Mouse (Mus musculus) MEL (cell line): ENCODE data around the gene Slc44a1. TPM values are rescaled to one million over a fixed set of nuclear protein-coding genes. Genes with fewer than 3 reads are reported as not detected.

Source experiments
- DNase-seq: peaks from one replicate; pipeline ENCODE4 v3.0.0; 2011; ENCODE audit warnings: low read depth, low spot score
- H3K27ac ChIP-seq: 2 replicates; pipeline ENCODE4 v1.5.1; 2012; ENCODE audit warnings: low read depth, mild to moderate bottlenecking, control low read depth, low read length, moderate library complexity; ENCODE audit not compliant: control insufficient read depth
- H3K27me3 ChIP-seq, 2 experiments: fragments of 150-350 bp in 1 of 2; sonication (generic) in 1 of 2; 2 replicates each; pipeline ENCODE4 v1.6.1; 2012; ENCODE audit warnings: low read length in 2 of 2, mild to moderate bottlenecking in 2 of 2, improper control_type of control experiment in 1 of 2, moderate library complexity in 1 of 2; ENCODE audit not compliant: insufficient read depth in 2 of 2, control insufficient read depth in 1 of 2
- H3K36me3 ChIP-seq, 2 experiments: 2 replicates each; pipeline ENCODE4 v1.6.1; 2012 to 2014; ENCODE audit warnings: low read length in 2 of 2, improper control_type of control experiment in 1 of 2, inconsistent platforms in 1 of 2, mild to moderate bottlenecking in 1 of 2; ENCODE audit not compliant: insufficient read depth in 2 of 2, control insufficient read depth in 1 of 2
- H3K4me1 ChIP-seq, 2 experiments: fragments of 150-350 bp in 1 of 2; sonication (generic) in 1 of 2; 2 replicates each; pipeline ENCODE4 v1.6.1; 2012; ENCODE audit warnings: low read length in 2 of 2, improper control_type of control experiment in 1 of 2, mild to moderate bottlenecking in 1 of 2; ENCODE audit not compliant: insufficient read depth in 2 of 2, control insufficient read depth in 1 of 2
- H3K4me3 ChIP-seq, 2 experiments: fragments of 150-350 bp in 1 of 2; sonication (generic) in 1 of 2; 2 replicates each; pipeline ENCODE4 v1.5.1; 2012; ENCODE audit warnings: low read depth in 2 of 2, low read length in 2 of 2, mild to moderate bottlenecking in 2 of 2, moderate library complexity in 2 of 2, control low read depth in 1 of 2, improper control_type of control experiment in 1 of 2; ENCODE audit not compliant: control insufficient read depth in 1 of 2, insufficient read depth in 1 of 2
- H3K79me2 ChIP-seq: 2 replicates; pipeline ENCODE4 v1.6.1; 2012; ENCODE audit warnings: mild to moderate bottlenecking, low read length, moderate library complexity; ENCODE audit not compliant: control insufficient read depth, poor library complexity, insufficient read depth
- H3K9ac ChIP-seq: 2 replicates; pipeline ENCODE4 v1.6.1; 2012; ENCODE audit warnings: low read depth, mild to moderate bottlenecking, control low read depth, low read length, moderate library complexity; ENCODE audit not compliant: control insufficient read depth, poor library complexity, severe bottlenecking
- H3K9me3 ChIP-seq: fragments of 150-350 bp; sonication (generic); replicated peaks from 2 replicates; pipeline ENCODE4 v1.6.1; 2012; ENCODE audit warnings: mild to moderate bottlenecking, low read length, improper control_type of control experiment, moderate library complexity; ENCODE audit not compliant: insufficient read depth
- BHLHE40 ChIP-seq: IDR thresholded peaks from 2 replicates; pipeline ENCODE4 v1.6.1; 2012; ENCODE audit warnings: low read depth, mild to moderate bottlenecking, inconsistent platforms, low read length, improper control_type of control experiment, borderline replicate concordance
- CHD1 ChIP-seq: IDR thresholded peaks from 2 replicates; pipeline ENCODE4 v1.6.1; 2012; ENCODE audit warnings: low read depth, mild to moderate bottlenecking, inconsistent platforms, low read length, improper control_type of control experiment
- CHD2 ChIP-seq: IDR thresholded peaks from 2 replicates; pipeline ENCODE4 v1.6.1; 2011; ENCODE audit warnings: low read length, improper control_type of control experiment
- CTCF ChIP-seq, 3 experiments: IDR thresholded peaks in 2 of 3; conservative IDR thresholded peaks in 1 of 3; 2 replicates each; pipeline ENCODE4 v1.5.1; 2011 to 2012; ENCODE audit warnings: low read length in 3 of 3, low read depth in 2 of 3, mild to moderate bottlenecking in 2 of 3, improper control_type of control experiment in 1 of 3, inconsistent platforms in 1 of 3, mixed read lengths in 1 of 3, moderate library complexity in 1 of 3; ENCODE audit not compliant: control insufficient read depth in 1 of 3, insufficient read depth in 1 of 3, poor library complexity in 1 of 3, severe bottlenecking in 1 of 3
- EP300 ChIP-seq, 2 experiments: IDR thresholded peaks; 2 replicates each; pipeline ENCODE4 v1.6.1; 2011; ENCODE audit warnings: improper control_type of control experiment in 2 of 2, low read length in 2 of 2, low read depth in 1 of 2, mild to moderate bottlenecking in 1 of 2
- ETS1 ChIP-seq: IDR thresholded peaks from 2 replicates; pipeline ENCODE4 v1.6.1; 2012; ENCODE audit warnings: low read depth, mild to moderate bottlenecking, inconsistent platforms, low read length, improper control_type of control experiment, moderate library complexity
- GABPA ChIP-seq: IDR thresholded peaks from 2 replicates; pipeline ENCODE4 v1.6.1; 2012; ENCODE audit warnings: low read depth, mild to moderate bottlenecking, inconsistent platforms, low read length, improper control_type of control experiment, moderate library complexity
- GATA1 ChIP-seq: IDR thresholded peaks from 2 replicates; pipeline ENCODE4 v1.6.1; 2011; ENCODE audit warnings: low read depth, low read length, improper control_type of control experiment
- MYB ChIP-seq: IDR thresholded peaks from 2 replicates; pipeline ENCODE4 v1.6.1; 2011; ENCODE audit warnings: mild to moderate bottlenecking, low read depth, low read length, improper control_type of control experiment
- NRF1 ChIP-seq: IDR thresholded peaks from 2 replicates; pipeline ENCODE4 v1.6.1; 2014; ENCODE audit warnings: low read depth, mild to moderate bottlenecking, inconsistent platforms, low read length, improper control_type of control experiment, moderate library complexity; ENCODE audit not compliant: poor library complexity, insufficient read depth, severe bottlenecking
- POLR2A ChIP-seq, 2 experiments: IDR thresholded peaks; 2 replicates each; pipeline ENCODE4 v1.6.1; 2011 to 2012; ENCODE audit warnings: low read length in 2 of 2, mild to moderate bottlenecking in 2 of 2, control low read depth in 1 of 2, improper control_type of control experiment in 1 of 2, low read depth in 1 of 2, moderate library complexity in 1 of 2; ENCODE audit not compliant: control insufficient read depth in 1 of 2, insufficient read depth in 1 of 2, poor library complexity in 1 of 2
- POLR2AphosphoS2 ChIP-seq: IDR thresholded peaks from 2 replicates; pipeline ENCODE4 v1.6.1; 2011; ENCODE audit warnings: low read length, improper control_type of control experiment
- RAD21 ChIP-seq: IDR thresholded peaks from 2 replicates; pipeline ENCODE4 v1.6.1; 2011; ENCODE audit warnings: mild to moderate bottlenecking, low read depth, low read length, improper control_type of control experiment
- RCOR1 ChIP-seq: IDR thresholded peaks from 2 replicates; pipeline ENCODE4 v1.6.1; 2012; ENCODE audit warnings: low read depth, mild to moderate bottlenecking, inconsistent platforms, low read length, improper control_type of control experiment
- SIN3A ChIP-seq: IDR thresholded peaks from 2 replicates; pipeline ENCODE4 v1.6.1; 2012; ENCODE audit warnings: low read length, improper control_type of control experiment, inconsistent platforms
- SMC3 ChIP-seq: IDR thresholded peaks from 2 replicates; pipeline ENCODE4 v1.6.1; 2011; ENCODE audit warnings: low read depth, low read length, improper control_type of control experiment
- TAL1 ChIP-seq: IDR thresholded peaks from 2 replicates; pipeline ENCODE4 v1.6.1; 2012; ENCODE audit warnings: mild to moderate bottlenecking, inconsistent platforms, low read length, moderate library complexity, mixed read lengths
- TBP ChIP-seq: IDR thresholded peaks from 2 replicates; pipeline ENCODE4 v1.8.0; 2011; ENCODE audit warnings: low read depth, low read length, improper control_type of control experiment
- TCF12 ChIP-seq: IDR thresholded peaks from 2 replicates; pipeline ENCODE4 v1.6.1; 2014; ENCODE audit warnings: low read depth, mild to moderate bottlenecking, inconsistent platforms, low read length, improper control_type of control experiment, moderate library complexity
- USF2 ChIP-seq, 2 experiments: IDR thresholded peaks; 2 replicates each; pipeline ENCODE4 v1.6.1; 2011 to 2012; ENCODE audit warnings: improper control_type of control experiment in 2 of 2, low read length in 2 of 2, borderline replicate concordance in 1 of 2, inconsistent platforms in 1 of 2, low read depth in 1 of 2, mild to moderate bottlenecking in 1 of 2; ENCODE audit not compliant: insufficient read depth in 1 of 2
- ZC3H11A ChIP-seq: IDR thresholded peaks from 2 replicates; pipeline ENCODE4 v1.6.1; 2012; ENCODE audit warnings: low read depth, mild to moderate bottlenecking, inconsistent platforms, low read length, improper control_type of control experiment
- ZKSCAN1 ChIP-seq: IDR thresholded peaks from 2 replicates; pipeline ENCODE4 v1.6.1; 2012; ENCODE audit warnings: low read depth, mild to moderate bottlenecking, inconsistent platforms, low read length, improper control_type of control experiment, moderate library complexity
- ZNF384 ChIP-seq: IDR thresholded peaks from 2 replicates; pipeline ENCODE4 v1.6.1; 2012; ENCODE audit warnings: low read depth, mild to moderate bottlenecking, inconsistent platforms, low read length, improper control_type of control experiment
- polyA plus RNA-seq, 2 experiments: library from polyadenylated mRNA; stranded (reverse) in 1 of 2; unstranded in 1 of 2; fragments of >175 nt in 1 of 2; fragments of >200 nt in 1 of 2; gene quantifications; 2 replicates each; pipeline versions ENCODE4 v1.2.1 to v1.2.4; 2012; ENCODE audit warnings: low replicate concordance in 2 of 2, low read depth in 1 of 2; ENCODE audit not compliant: insufficient read length in 2 of 2, insufficient read depth in 1 of 2, missing spikeins in 1 of 2
- total RNA-seq: library from RNA; depleted of rRNA; stranded (reverse); fragments of 300-350 nt; gene quantifications from 2 replicates; pipeline ENCODE4 v1.2.3, GENCODE M21; 2012

The Slc44a1 gene
- total and polyA plus RNA-seq, 3 experiments: 9.6 to 10.6 TPM; not detected in 1

DNA sequence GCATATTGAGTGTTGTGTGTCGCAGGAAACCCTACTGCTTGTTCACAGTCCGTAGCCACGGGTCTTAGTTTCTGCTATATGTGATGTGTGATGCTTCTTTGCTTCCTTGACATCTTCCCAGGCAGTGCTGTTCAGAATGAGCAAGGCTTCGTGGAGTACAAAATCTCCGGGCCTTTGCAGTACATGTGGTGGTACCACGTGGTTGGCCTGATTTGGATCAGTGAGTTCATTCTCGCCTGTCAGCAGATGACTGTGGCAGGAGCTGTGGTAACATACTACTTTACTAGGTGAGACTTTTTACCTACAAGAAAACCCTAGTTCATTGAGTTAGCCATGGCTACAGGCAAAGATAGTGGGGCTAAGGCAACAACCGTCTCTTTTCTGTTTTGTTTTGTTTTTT is 103.2 kb downstream of the Slc44a1 start:
- DNase-seq: no peak
- Histone ChIP-seq H3K36me3 (no peaks in the 10 kb centered on the region; a peak in 1 of 4 replicates), H3K4me3 (no peak overlapping the region), H3K27me3 (no peaks in the 10 kb centered on the region), H3K9me3 (no peaks in the 10 kb centered on the region), H3K4me1 (no peaks in the 10 kb centered on the region), H3K9ac (no peak overlapping the region), H3K79me2 (no peaks in the 10 kb centered on the region), H3K27ac (no peak overlapping the region)
- TF ChIP-seq BHLHE40 (no peak), ZC3H11A (no peak), POLR2A (IDR thresholded peaks at IDR 0.05; ENCODE audit: control insufficient read depth in 1 of 2, insufficient read depth in 1 of 2, low read depth in 1 of 2, low read length in 2 of 2, poor library complexity in 1 of 2) (no peak), NRF1 (no peak)

DNA sequence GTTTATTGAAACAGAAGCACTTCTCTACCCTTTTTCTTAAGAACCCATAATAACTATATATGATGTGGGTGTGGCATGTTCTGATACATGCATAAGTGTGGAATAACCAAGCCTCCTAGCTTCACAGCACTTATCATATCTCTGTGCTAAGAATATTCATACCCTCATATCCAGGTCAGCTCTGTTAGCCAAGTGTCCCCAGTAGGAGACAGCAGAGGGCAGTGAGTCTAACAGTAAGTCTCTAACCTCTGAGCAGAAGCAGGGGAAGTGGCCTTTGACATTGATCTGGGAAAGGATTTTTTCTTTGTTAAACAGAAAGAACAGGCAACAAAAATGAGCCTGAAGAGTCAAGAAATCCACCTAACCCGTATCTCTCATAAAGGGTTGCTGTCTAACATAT is 104.7 kb downstream of the Slc44a1 start:
- H3K36me3 ChIP-seq: no peaks in the 10 kb centered on the region; a peak in 1 of 4 replicates
- no peak for TF ChIP-seq ZNF384
- no peak for TF ChIP-seq TBP
- no peak for TF ChIP-seq MYB
- no peak for TF ChIP-seq SMC3
- TF ChIP-seq POLR2AphosphoS2: no peak
- no peak for TF ChIP-seq CHD2
- TF ChIP-seq SIN3A: no peak
- TF ChIP-seq GABPA: no peak
- no peak for TF ChIP-seq NRF1
- no peak for TF ChIP-seq RCOR1
- no peak for TF ChIP-seq EP300 (IDR thresholded peaks at IDR 0.05; ENCODE audit: low read depth in 1 of 2, low read length in 2 of 2)
- no peak for TF ChIP-seq ZKSCAN1
- no peaks in the 10 kb centered on the region for H3K9me3 ChIP-seq
- H3K27ac ChIP-seq: no peak overlapping the region
- no peaks in the 10 kb centered on the region for H3K4me1 ChIP-seq
- DNase-seq: no peak
- no peaks in the 10 kb centered on the region for H3K27me3 ChIP-seq
- H3K4me3 ChIP-seq: no peak overlapping the region
- H3K9ac ChIP-seq: no peak overlapping the region
- H3K79me2 ChIP-seq: no peaks in the 10 kb centered on the region

DNA sequence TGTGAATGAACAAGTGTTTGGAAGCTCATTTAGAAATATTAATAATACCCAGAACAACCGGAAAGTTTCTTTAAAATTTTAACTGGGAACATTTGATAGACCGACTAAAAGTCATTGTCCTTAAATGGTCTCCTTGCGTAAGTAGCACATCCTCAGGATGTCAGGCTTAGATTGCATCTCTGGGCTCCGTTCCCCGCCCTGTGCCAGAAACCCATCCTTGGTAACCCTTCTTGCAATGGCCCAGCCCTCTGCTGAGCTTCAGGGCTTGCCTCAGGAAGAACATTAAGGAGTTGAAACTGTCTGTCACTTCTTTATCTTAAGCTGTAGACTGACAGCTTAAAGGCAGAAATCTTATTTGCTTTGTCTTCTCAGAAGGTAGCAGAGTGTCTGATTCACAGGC is 107.2 kb downstream of the Slc44a1 start:
- no peaks in the 10 kb centered on the region for H3K9me3 ChIP-seq
- no peaks in the 10 kb centered on the region; a peak in 1 of 4 replicates for H3K36me3 ChIP-seq
- H3K4me1 ChIP-seq: no peaks in the 10 kb centered on the region
- no peak overlapping the region for H3K4me3 ChIP-seq
- no peak overlapping the region for H3K27ac ChIP-seq
- no peak for DNase-seq
- no peaks in the 10 kb centered on the region for H3K27me3 ChIP-seq
- H3K79me2 ChIP-seq: no peaks in the 10 kb centered on the region
- TF ChIP-seq CTCF (IDR thresholded peaks at IDR 0.05 in 2 of 3, conservative IDR thresholded peaks at IDR 0.05 in 1 of 3; ENCODE audit: control insufficient read depth in 1 of 3, insufficient read depth in 1 of 3, low read depth in 2 of 3, low read length in 3 of 3, poor library complexity in 1 of 3, severe bottlenecking in 1 of 3): no peak
- no peak for TF ChIP-seq USF2 (IDR thresholded peaks at IDR 0.05; ENCODE audit: borderline replicate concordance in 1 of 2, insufficient read depth in 1 of 2, low read depth in 1 of 2, low read length in 2 of 2)
- TF ChIP-seq TCF12: no peak
- TF ChIP-seq GATA1: no peak
- no peak for TF ChIP-seq RAD21
- no peak for TF ChIP-seq ZKSCAN1
- TF ChIP-seq POLR2A (IDR thresholded peaks at IDR 0.05; ENCODE audit: control insufficient read depth in 1 of 2, insufficient read depth in 1 of 2, low read depth in 1 of 2, low read length in 2 of 2, poor library complexity in 1 of 2): no peak
- no peak for TF ChIP-seq ETS1
- TF ChIP-seq CHD1: no peak
- TF ChIP-seq TAL1: no peak
- H3K9ac ChIP-seq: no peak overlapping the region
